ENCODE assay signal across 8 mouse cellular contexts in the genomic region with DNA sequence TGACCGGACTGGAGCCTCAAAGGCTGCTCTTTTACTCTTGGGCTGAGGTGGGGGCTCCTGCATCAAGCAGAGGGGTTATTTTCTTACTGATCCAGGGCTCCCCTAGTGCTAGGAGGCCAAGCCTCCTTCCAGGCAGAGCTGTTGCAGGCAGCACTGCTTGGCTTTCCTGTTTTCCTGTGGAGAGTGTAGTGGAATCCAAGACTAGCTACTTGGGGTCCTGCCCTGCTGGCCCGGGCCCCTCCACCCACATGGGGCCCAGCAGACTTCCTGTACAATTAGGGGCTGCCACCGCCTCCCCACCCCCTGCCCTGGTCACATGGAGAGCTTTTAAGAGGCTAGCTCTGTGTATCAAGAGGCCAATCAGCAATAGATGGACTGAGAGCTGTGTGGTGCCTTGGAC. TPM values are rescaled to one million over a fixed set of nuclear protein-coding genes. Genes with fewer than 3 reads are reported as not detected.
DNase-seq lines count a peak whose midpoint lies in the region; ATAC-seq and TF ChIP-seq lines count a peak whose summit lies in the region.

No protein-coding gene starts in this region.

- no peak for TF ChIP-seq EP300 in stomach, postnatal 0 days (optimal IDR thresholded peaks at IDR 0.05)

- peaks cover 94% of the 10 kb centered on the region for H3K4me1 ChIP-seq in heart, embryonic 13.5 days
- H3K4me1 ChIP-seq in midbrain, embryonic 12.5 days = peaks cover 13% of the 10 kb centered on the region
- H3K4me1 ChIP-seq in midbrain, postnatal 0 days (ENCODE audit: insufficient read depth, low read length) = no peaks in the 10 kb centered on the region; the same call in 1 of the 2 replicates
- peaks cover 3% of the 10 kb centered on the region for H3K4me1 ChIP-seq in intestine, postnatal 0 days (replicated peaks; ENCODE audit: control insufficient read depth, insufficient read depth, low read length)
- peaks cover 7% of the 10 kb centered on the region; the same call in 1 of the 2 replicates for H3K4me1 ChIP-seq in stomach, postnatal 0 days (replicated peaks; ENCODE audit: control insufficient read depth, insufficient read depth)

- H3K27ac ChIP-seq in heart, embryonic 13.5 days (replicated peaks) = peak overlapping the region; percentile 98
- H3K27ac ChIP-seq in midbrain, embryonic 12.5 days (replicated peaks) = peak overlapping the region; percentile 39; the same call in 1 of the 2 replicates
- no peak overlapping the region for H3K27ac ChIP-seq in midbrain, postnatal 0 days (ENCODE audit: low read depth, low read length)
- H3K27ac ChIP-seq in intestine, postnatal 0 days (ENCODE audit: low read depth, low read length) = 0 out of 2 replicates have a peak overlapping the region, but pooled peaks have one; percentile 7
- peak overlapping the region; percentile 78 for H3K27ac ChIP-seq in stomach, postnatal 0 days (replicated peaks)

- no peaks in the 10 kb centered on the region for H3K27me3 ChIP-seq in heart, embryonic 13.5 days (replicated peaks)
- H3K27me3 ChIP-seq in midbrain, embryonic 12.5 days = no peaks in the 10 kb centered on the region
- no peaks in the 10 kb centered on the region for H3K27me3 ChIP-seq in midbrain, postnatal 0 days (ENCODE audit: insufficient read depth, low read length)
- H3K27me3 ChIP-seq in intestine, postnatal 0 days (replicated peaks; ENCODE audit: control insufficient read depth, insufficient read depth, low read length) = no peaks in the 10 kb centered on the region
- no peaks in the 10 kb centered on the region for H3K27me3 ChIP-seq in stomach, postnatal 0 days (ENCODE audit: control insufficient read depth, insufficient read depth, low read length)

- WGBS in heart, embryonic 13.5 days = 15% methylated on average over 3 of the region's 3 CpGs
- WGBS in midbrain, embryonic 12.5 days = 58% methylated on average over 3 of the region's 3 CpGs
- 49% methylated on average over 3 of the region's 3 CpGs for WGBS in midbrain, postnatal 0 days
- 44% methylated on average over 3 of the region's 3 CpGs for WGBS in intestine, postnatal 0 days
- 28% methylated on average over 3 of the region's 3 CpGs for WGBS in stomach, postnatal 0 days

- no peak for ATAC-seq in heart, embryonic 13.5 days (ENCODE audit: extremely low read depth, insufficient number of reproducible peaks, low FRiP score, low TSS enrichment)
- no peak for ATAC-seq in midbrain, embryonic 12.5 days (ENCODE audit: low FRiP score, low read depth)
- no peak for ATAC-seq in midbrain, postnatal 0 days (ENCODE audit: low FRiP score)
- no peak for ATAC-seq in intestine, postnatal 0 days
- ATAC-seq in stomach, postnatal 0 days (ENCODE audit: low FRiP score, low TSS enrichment) = no peak
- ATAC-seq in cerebellum, adult (ENCODE audit: insufficient number of reproducible peaks, low FRiP score, low TSS enrichment) = no peak

- no peak for DNase-seq in heart, adult 18-20 months
- no peak for DNase-seq in midbrain, postnatal 0 days (ENCODE audit: low spot score)
- DNase-seq in stomach, postnatal 0 days (ENCODE audit: low spot score) = no peak
- DNase-seq in natural killer cell, adult 2 months (ENCODE audit: low spot score in 2 of 2) = no peak

- no peak for TF ChIP-seq CTCF in midbrain, postnatal 0 days (IDR thresholded peaks at IDR 0.05)
- no peak for TF ChIP-seq CTCF in intestine, postnatal 0 days (IDR thresholded peaks at IDR 0.05; ENCODE audit: low read depth)
- 0 out of 2 replicates have a peak, but pooled peaks have one; percentile 7 for TF ChIP-seq CTCF in stomach, postnatal 0 days (IDR thresholded peaks at IDR 0.05; ENCODE audit: low read depth)

- peak overlapping the region; percentile 59 for H3K4me2 ChIP-seq in heart, embryonic 13.5 days
- H3K4me2 ChIP-seq in midbrain, embryonic 12.5 days (replicated peaks) = no peak overlapping the region
- H3K4me2 ChIP-seq in midbrain, postnatal 0 days (ENCODE audit: low read depth, low read length, poor library complexity, severe bottlenecking) = no peak overlapping the region
- no peak overlapping the region for H3K4me2 ChIP-seq in intestine, postnatal 0 days (replicated peaks; ENCODE audit: low read depth)
- no peak overlapping the region for H3K4me2 ChIP-seq in stomach, postnatal 0 days (replicated peaks; ENCODE audit: low read depth)

- no peak overlapping the region for H3K4me3 ChIP-seq in heart, embryonic 13.5 days
- H3K4me3 ChIP-seq in midbrain, embryonic 12.5 days = no peak overlapping the region
- H3K4me3 ChIP-seq in midbrain, postnatal 0 days (ENCODE audit: low read depth, low read length) = no peak overlapping the region
- H3K4me3 ChIP-seq in intestine, postnatal 0 days (ENCODE audit: low read depth, low read length) = no peak overlapping the region
- H3K4me3 ChIP-seq in stomach, postnatal 0 days (ENCODE audit: low read depth, low read length) = no peak overlapping the region

- peaks cover 14% of the 10 kb centered on the region for H3K36me3 ChIP-seq in heart, embryonic 13.5 days
- H3K36me3 ChIP-seq in midbrain, embryonic 12.5 days = 0 out of 2 replicates have a peak, but pooled peaks cover 4% of the 10 kb centered on the region
- no peaks in the 10 kb centered on the region for H3K36me3 ChIP-seq in midbrain, postnatal 0 days (ENCODE audit: insufficient read depth, low read length)
- no peaks in the 10 kb centered on the region; the same call in 1 of the 2 replicates for H3K36me3 ChIP-seq in intestine, postnatal 0 days (ENCODE audit: control insufficient read depth, insufficient read depth)
- H3K36me3 ChIP-seq in stomach, postnatal 0 days (ENCODE audit: control insufficient read depth, insufficient read depth, low read length) = no peaks in the 10 kb centered on the region; the same call in 1 of the 2 replicates

- no peaks in the 10 kb centered on the region for H3K9me3 ChIP-seq in heart, embryonic 13.5 days
- no peaks in the 10 kb centered on the region for H3K9me3 ChIP-seq in midbrain, embryonic 12.5 days
- H3K9me3 ChIP-seq in midbrain, postnatal 0 days (ENCODE audit: low read length) = no peaks in the 10 kb centered on the region
- H3K9me3 ChIP-seq in intestine, postnatal 0 days (ENCODE audit: control insufficient read depth) = no peaks in the 10 kb centered on the region
- H3K9me3 ChIP-seq in stomach, postnatal 0 days (ENCODE audit: control insufficient read depth, low read length) = no peaks in the 10 kb centered on the region

- peak overlapping the region; percentile 82 for H3K9ac ChIP-seq in heart, embryonic 13.5 days
- no peak overlapping the region for H3K9ac ChIP-seq in midbrain, embryonic 12.5 days (replicated peaks)
- H3K9ac ChIP-seq in midbrain, postnatal 0 days (replicated peaks; ENCODE audit: low read length, poor library complexity, severe bottlenecking) = no peak overlapping the region
- no peak overlapping the region for H3K9ac ChIP-seq in intestine, postnatal 0 days (ENCODE audit: low read depth, low read length)
- no peak overlapping the region; the same call in 1 of the 2 replicates for H3K9ac ChIP-seq in stomach, postnatal 0 days (ENCODE audit: low read length)

RNA-seq across cellular contexts. Expression of a gene that starts 12.6 kb away (rescaled TPM):
- polyA plus RNA-seq in heart, embryonic 13.5 days (2015; fragmentation: Nextera tagmentation; extraction: Ambion mirVana) = 46.4 and 47.1 TPM in 2 replicates
- total RNA-seq in heart, adult 18-20 months (2021) = 10 to 100 TPM; 20.4 to 25.0 TPM
- 27.0 and 29.1 TPM in 2 replicates for polyA plus RNA-seq in midbrain, embryonic 12.5 days (2016; fragmentation: Nextera tagmentation; extraction: Ambion mirVana)
- total RNA-seq in midbrain, postnatal 0 days (2014; rRNA removed) = 39.5 and 40.9 TPM in 2 replicates
- polyA plus RNA-seq in midbrain, postnatal 0 days (2015; fragmentation: Nextera tagmentation; extraction: Ambion mirVana) = 17.7 and 18.1 TPM in 2 replicates
- 13.9 and 15.3 TPM in 2 replicates for polyA plus RNA-seq in intestine, postnatal 0 days (2015; fragmentation: Nextera tagmentation; extraction: Ambion mirVana)
- polyA plus RNA-seq in stomach, postnatal 0 days (2015; fragmentation: Nextera tagmentation; extraction: Ambion mirVana) = 90.7 and 101 TPM in 2 replicates

RNA-seq across cellular contexts. Expression of a gene that starts 41.5 kb away (rescaled TPM):
- 23.6 and 24.8 TPM in 2 replicates for polyA plus RNA-seq in heart, embryonic 13.5 days (2015; fragmentation: Nextera tagmentation; extraction: Ambion mirVana)
- total RNA-seq in heart, adult 18-20 months (2021) = 10 to 100 TPM; 12.2 to 13.0 TPM
- polyA plus RNA-seq in midbrain, embryonic 12.5 days (2016; fragmentation: Nextera tagmentation; extraction: Ambion mirVana) = 80.3 and 83.2 TPM in 2 replicates
- total RNA-seq in midbrain, postnatal 0 days (2014; rRNA removed) = 185 and 264 TPM in 2 replicates
- polyA plus RNA-seq in midbrain, postnatal 0 days (2015; fragmentation: Nextera tagmentation; extraction: Ambion mirVana) = 424 and 430 TPM in 2 replicates
- 12.1 and 12.2 TPM in 2 replicates for polyA plus RNA-seq in intestine, postnatal 0 days (2015; fragmentation: Nextera tagmentation; extraction: Ambion mirVana)
- 9.3 and 9.5 TPM in 2 replicates for polyA plus RNA-seq in stomach, postnatal 0 days (2015; fragmentation: Nextera tagmentation; extraction: Ambion mirVana)
